Mouse (Mus musculus) kidney, adult 2 months (tissue): ENCODE results near the gene Mlxip.

Experiments
- CTCF ChIP-seq: fragments of 200-500 bp; conservative IDR thresholded peaks from 2 replicates; pipeline ENCODE4 v1.5.1; 2011; ENCODE audit warnings: low read depth, mild to moderate bottlenecking, control low read depth, low read length, moderate library complexity, mixed read lengths; ENCODE audit not compliant: insufficient read depth, insufficient read length
- POLR2A ChIP-seq: fragments of 200-500 bp; IDR thresholded peaks from one replicate; pipeline ENCODE4 v1.6.1; 2011; ENCODE audit warnings: low read depth, low read length, control low read depth

- TF ChIP-seq POLR2A, result no peak
- TF ChIP-seq CTCF, result no peak
Measured at GRCm38 (mm10) chr5:123347985-123348384, 46.6 kb upstream of the Mlxip start.
